Mouse (Mus musculus): ENCODE results near the gene Mplkip.

The Mplkip gene

DNA sequence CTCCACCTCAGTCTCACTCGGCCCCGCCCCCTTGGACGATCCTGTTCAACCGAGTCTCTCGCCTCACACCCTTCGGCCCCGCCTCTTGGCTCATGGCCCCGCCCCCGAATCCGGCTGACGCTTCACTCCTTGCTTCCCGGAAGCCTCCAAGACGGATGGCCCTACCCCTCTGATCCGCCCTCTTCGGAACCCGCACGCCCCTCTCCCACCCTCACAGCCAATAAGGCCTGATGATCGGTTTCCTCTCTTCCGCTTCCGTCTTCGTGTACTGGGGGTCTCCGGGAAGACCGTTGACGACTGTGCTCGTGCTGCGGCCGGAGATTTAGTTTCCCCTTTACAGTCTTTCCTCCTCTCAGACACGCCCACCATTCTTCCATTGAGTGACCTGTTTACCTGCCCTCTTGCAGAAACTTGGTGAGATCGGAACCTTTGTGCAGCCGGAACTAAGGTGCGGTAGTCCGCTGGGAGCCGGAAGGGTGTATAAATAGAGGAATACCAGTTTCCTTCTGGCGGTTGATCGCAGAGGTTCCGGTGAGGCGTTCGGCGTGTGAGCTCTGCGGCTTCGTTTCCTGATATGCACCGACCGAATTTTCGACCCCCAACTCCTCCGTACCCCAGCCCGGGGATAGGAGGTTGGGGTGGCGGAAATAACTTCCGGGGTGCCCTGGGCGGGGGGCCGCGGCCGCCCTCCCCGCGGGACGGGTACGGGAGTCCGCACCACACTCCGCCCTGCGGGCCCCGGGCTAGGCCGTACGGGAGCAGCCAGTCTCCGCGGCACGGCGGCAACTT lies at the start of gene Mplkip, which contains the start of gene Sugct:
TSS of gene Mplkip (plus strand) at position 282 of the 789 bp plus-strand sequence.
TSS of gene Sugct (minus strand) at position 643 of the 789 bp plus-strand sequence.
- peak; percentile 100 for DNase-seq (ENCODE audit: low spot score in 2 of 2)

DNA sequence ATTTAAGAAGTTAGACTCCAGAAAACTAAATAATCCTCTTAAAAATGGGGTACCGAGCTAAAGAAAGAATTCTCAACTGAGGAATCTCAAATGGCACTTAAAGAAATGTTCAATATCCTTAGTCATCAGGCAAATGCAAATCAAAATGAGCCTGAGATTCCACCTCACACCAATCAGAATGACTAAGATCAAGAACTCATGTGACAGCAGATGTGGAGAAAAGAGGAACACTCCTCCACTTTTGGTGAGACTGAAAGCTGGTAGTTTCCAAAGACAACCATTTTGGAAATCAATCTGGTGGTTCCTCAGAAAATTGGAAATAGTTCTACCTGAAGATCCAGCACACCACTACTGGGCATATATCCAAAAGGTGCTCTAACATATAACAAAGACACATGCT lies 27.6 kb upstream of the Mplkip start:
- no peak for DNase-seq (ENCODE audit: low spot score in 2 of 2)

DNA sequence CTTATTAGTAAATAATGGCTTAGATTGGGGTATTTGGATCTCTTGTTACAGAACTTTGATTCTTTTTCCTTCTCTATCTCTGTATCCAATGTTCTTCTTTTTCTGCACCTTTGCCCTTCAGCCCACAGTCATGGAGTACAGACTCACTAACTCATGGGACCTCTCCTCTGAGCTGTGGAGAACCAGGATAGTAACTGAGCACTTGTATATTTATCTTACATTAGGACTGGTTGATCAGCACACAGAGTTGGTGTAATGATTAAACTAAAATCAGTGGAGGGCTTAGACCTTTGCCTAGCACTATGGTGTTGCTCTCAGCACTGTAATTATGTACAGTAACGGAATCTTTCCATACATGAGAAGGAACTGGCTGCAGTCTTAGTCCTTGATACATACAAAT lies 23.9 kb upstream of the Mplkip start:
- no peak for DNase-seq (ENCODE audit: low spot score in 2 of 2)

DNA sequence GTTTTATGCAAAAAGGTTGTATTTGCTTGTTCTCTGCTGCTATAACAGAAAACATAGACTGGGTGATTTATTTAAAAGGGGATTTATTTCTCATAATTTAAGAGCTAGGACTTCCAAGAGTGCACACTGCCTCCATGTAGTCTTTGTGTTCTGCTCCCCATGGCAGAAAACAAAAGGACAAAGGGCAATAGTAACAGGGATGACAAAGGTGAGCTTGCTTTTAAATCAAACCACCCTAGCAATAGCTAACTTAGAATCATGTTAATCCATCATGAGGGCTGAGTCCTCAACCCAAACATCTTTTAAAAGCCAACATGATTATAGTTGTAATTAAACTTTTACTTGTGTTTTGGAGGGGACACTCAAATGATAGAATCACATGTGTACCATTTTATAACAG lies 5.5 kb upstream of the Mplkip start:
- DNase-seq (ENCODE audit: low spot score in 2 of 2): no peak

DNA sequence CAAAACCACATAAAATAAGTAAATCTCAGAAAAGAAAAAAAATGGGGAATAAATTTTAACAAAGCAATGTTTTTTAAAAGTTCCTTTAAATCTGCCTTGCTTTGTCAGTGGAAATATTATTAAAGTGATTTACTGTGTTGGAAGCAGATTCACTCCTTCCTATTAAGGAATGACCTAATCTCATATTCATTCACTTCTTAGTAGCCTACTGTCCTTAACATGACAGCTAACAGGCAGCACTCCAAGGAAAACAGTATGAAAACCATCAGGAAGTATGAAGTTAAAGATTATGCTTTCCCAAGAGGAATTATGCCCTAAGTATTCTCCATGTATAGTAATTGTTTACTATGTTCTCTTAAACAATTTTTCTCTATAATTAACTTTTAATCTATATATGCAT lies 4.3 kb upstream of the Mplkip start:
- DNase-seq (ENCODE audit: low spot score in 2 of 2): no peak

DNA sequence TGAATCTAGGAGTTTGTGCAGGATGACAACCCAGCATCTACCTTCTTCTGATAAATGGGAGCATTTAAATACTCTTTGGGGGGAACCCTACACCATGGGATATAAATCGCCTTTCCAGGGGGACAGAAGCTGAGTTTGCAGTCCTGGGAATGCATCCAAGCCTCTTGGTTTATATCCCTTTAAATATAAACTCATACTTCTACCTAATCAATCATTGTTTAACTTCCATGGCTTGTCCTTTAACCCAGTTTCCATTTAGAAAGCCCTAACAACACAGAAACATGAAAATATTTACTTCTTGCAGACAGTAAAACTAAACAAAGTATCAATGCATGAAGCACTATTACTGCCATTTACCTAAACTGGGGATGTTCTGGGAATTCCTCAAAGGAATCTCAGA lies 3.6 kb upstream of the Mplkip start:
- DNase-seq (ENCODE audit: low spot score in 2 of 2): no peak

DNA sequence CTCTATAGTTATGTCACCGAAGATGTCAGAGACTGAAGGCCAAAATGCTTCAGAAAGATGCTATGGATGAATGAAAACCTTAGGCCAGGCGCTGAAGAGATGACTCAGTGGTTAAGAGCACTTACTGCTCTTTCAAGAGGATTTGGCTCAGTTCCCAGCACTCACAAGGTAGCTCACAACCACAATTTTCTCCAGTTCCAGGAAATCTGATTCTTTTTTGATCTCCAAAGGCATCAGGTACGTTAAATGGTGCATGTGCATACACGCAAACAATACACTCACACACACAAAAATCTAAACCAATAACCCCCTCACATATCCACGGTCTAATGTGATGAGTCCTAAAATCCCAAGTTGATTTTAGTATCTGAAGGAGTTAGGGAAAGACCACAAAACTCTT lies 1.2 kb upstream of the Mplkip start:
- no peak for DNase-seq (ENCODE audit: low spot score in 2 of 2)

DNA sequence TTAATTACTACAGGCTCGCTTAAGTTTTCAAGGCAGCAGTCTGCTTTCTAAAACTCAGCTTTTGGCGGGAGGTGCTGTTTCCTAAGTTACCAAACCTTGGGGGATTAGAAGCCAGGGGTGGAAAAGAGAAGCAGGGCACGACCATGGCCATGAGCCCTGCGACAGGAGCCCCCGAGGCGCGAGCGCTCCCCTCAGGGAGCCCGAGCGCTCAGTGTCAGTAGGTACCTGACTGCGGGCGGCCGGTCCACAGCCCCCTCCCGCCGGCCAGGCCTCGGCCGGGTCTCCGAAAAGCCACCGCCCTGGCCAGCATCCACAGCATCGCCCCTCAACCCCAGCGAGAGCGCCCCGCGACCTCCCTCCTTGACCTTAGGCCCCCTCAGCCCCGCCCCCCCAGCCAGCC lies 578 bp upstream of the Mplkip start:
- DNase-seq (ENCODE audit: low spot score in 2 of 2): no peak

DNA sequence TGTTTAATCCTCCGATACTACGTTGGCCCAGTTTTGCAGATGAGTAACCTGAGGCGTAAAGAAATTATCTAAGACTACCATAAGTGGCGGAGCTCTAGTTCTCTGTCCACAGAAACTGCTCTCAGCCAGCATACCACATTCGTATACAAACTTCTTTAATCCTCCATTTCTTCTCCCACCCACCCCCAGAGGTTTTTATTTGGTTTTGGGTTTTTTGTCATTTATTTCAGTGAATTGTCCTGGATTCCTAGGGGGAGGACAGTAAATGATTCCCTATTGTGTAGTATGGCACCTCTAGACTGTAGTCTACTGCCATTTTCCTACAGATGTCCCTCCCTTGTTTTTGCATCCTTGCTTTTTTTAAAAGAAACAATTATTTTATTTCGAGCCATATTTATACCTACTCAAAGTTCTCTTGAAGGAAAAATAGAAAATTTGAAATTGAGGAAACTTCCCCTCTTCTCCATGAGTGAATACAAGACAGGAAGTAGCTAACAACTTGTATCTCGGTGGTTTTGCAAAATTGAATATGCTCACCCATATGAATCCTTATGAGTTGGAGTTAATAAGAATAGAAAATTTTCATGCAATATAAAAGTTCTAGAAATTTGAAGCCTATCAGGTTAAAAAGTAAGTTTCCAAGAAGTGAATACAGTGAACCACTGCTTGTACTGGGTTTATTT lies 1.0 kb downstream of the Mplkip start:
- DNase-seq (ENCODE audit: low spot score in 2 of 2): no peak

DNA sequence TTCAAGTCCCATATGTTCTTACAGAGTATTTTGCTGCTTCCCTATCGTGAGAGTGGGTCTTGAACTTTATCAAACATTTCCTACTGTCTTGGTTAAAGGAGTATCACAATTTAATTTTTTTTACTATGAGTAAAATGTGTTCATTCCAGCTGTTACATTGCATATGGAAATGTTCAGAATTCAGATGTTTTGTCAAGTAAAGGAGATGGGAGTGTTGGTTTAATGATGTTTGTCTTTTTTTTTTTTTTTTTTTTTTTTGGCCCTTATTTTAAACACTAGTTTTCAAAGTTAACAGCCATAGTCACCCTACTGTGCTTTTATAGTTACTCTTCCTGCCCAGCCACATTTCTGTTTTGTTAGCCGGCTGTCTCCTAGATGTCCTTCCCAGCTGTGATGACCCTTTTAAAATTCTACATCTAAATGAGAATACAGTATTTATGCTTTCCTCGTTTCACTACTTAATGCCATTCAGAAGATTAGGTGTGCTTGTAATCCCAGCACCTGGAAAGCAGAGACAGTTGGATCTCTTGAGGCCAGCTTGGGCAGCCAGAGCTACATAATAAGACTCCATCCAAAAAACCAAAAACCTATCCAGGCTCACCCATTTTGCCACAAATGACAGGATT lies 5.2 kb downstream of the Mplkip start:
- DNase-seq (ENCODE audit: low spot score in 2 of 2): no peak

DNA sequence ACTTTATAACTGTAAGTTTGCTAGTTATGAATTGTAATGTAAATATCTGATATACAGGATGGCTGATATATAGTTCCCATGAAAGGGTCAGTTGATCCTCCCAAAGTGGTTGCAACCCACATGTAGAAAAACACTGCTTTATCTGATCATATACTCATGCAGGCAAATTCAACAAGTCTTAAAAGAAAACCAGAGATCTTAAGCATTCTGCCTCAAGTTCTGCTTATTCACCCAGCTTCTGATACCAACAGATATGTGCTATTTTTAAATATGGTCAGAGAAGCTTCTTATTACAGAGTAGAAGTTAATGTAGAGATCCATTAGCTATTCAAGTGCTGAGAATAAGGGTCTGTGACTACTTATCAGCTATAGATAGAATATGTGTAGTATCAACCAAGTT lies 6.3 kb downstream of the Mplkip start:
- no peak for DNase-seq (ENCODE audit: low spot score in 2 of 2)

DNA sequence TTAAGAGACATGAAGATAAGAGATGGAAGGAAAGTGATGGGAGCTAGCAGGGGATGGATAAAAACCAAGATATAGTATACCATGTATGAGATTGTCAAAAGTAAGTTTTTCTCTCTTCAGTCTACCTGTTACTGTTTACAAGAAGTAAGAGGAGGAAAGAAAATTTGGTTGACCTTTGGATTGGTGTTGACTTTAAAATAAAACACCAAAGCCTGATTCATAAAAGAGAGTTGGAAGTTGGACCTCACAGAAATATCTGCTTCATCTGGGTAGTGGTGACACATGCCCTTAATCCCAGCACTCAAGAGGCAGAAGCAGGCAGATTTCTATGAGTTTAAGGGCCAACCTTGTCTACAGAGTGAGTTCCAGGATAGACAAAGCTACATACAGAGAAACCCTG lies 7.3 kb downstream of the Mplkip start:
- DNase-seq (ENCODE audit: low spot score in 2 of 2): no peak

DNA sequence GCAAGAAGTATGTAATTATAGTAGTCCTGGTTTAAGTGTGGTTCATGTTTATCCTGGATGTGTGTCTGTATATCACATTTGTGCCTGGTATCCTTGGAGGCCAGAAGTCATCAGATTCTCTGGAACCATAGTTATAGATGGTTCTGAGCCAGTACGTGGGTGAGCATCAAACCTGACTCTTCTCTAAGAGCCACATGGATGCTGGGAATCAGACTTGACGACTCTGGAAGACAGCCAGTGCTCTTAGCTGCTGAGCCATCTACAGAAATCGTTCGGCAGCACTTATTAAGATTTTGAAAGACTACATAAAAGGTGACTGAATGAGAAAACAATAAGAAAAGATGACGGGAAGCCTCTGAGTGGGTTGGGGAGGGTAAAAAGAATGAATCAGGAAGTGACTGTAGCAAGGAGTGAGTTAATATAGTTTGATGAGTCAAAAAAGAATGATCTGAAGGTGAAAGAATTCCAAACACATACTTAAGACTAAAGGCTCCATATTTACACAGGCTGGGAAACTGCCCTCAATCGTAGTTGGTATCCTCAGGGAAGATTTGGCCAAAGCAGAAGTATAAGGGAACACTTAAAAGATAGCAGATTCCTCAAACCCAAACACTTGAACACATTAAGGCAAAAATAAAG lies 10.3 kb downstream of the Mplkip start:
- no peak for DNase-seq (ENCODE audit: low spot score in 2 of 2)

DNA sequence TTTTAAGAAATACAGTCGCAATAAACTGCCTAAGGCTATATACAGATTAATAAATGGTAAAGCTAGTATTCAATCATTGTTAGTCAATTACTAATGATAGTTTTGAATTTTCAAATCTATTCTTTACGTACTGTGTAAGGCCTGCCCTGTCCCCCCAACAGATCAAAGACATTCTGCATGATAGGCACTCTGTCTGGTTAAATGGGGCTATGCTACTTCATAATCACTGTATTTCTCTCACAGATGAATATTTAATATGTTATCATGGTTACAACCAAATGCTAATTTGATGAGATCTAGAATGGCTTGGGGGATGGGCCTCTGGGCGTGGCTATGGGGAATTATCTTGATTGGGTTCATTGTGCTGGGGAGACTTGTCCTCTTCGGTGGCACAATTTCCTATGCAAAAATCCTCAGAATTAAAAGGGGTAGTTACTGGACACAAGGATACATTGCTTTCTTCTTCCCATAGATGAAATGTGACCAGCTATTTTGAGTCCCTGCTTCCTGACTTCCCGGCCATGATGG lies 13.9 kb downstream of the Mplkip start:
- DNase-seq (ENCODE audit: low spot score in 2 of 2): no peak

DNA sequence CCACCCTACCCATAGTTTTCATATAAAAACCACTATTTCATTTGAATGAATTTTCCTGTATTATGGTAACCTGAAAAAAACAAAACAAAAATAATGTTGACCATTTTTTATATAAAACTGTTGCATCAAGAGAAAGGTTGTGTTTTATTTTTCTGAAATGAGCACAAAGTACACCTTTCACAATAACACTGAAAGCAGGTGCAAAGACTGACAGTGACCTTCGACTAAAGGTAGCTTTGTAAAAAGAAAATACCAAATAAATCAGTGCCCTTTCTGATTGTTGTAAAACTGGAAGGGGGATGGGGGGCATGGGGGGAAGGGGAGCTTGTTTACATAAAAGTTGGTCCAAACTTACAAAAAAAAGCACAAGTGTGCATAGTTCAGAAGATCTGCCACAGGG lies 22.4 kb downstream of the Mplkip start:
- no peak for DNase-seq (ENCODE audit: low spot score in 2 of 2)

DNA sequence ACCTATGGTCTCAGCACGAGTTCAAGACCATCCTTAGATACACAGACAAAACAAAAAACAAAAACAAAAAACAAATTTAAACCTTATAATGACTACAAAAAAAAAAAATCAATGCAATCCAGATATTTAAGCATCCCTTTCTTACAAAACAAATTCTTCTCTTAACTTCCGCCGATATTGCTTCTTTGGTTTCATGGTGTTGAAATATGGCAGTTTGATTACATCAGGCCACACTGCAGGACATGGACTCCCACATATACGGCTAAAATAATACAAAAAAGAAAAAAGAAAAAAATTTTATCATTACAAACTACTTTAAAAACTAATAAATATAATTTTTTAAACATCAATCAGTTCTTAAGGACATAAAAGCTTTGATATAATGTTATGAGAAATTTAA lies 32.9 kb downstream of the Mplkip start:
- no peak for DNase-seq (ENCODE audit: low spot score in 2 of 2)

DNA sequence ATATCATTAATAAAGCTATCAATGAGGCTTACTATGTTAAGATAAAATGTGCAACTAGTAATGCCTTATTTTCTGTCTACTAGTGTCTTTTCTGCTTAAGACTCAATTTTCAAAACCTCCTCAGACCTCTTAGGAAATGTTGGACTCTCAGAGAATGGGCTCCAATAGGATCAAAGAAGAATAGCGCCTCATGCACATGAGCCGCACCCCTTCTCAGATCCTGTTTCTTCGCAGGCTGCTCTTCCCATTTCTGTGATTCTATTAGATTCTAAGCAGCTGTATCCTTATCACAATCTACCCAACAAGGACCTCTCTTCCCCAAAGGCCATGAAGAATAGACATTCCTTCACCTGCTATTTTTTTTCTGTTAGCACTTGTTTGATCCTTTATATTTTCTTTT lies 33.8 kb downstream of the Mplkip start:
- DNase-seq (ENCODE audit: low spot score in 2 of 2): no peak

Data from spleen, postnatal 4 days (tissue).